Mouse (Mus musculus): ENCODE measurements at regions not wholly inside any gene's neighbourhood (a gene's known extent, or its start where the extent isn't known, plus 50 kb on each side); places are given as distances from the start of the nearest gene placed in this dataset.

- TF ChIP-seq POLR2A (IDR thresholded peaks at IDR 0.05; ENCODE audit: extremely low read depth, insufficient read depth, low read length) (no peak), CTCF (IDR thresholded peaks at IDR 0.05; ENCODE audit: extremely low read depth, insufficient read depth, low read length) (no peak)
- H3K4me1 ChIP-seq (ENCODE audit: control insufficient read depth, insufficient read depth, low read length), result no peaks in the 10 kb centered on the region
- H3K4me3 ChIP-seq (ENCODE audit: insufficient read depth, low read length), result no peak overlapping the region
- no peak overlapping the region for H3K27ac ChIP-seq (ENCODE audit: insufficient read depth, low read length)
Measured at GRCm38 (mm10) chr14:45817756-45818155, 159.8 kb upstream of the Ddhd1 start.

DNA sequence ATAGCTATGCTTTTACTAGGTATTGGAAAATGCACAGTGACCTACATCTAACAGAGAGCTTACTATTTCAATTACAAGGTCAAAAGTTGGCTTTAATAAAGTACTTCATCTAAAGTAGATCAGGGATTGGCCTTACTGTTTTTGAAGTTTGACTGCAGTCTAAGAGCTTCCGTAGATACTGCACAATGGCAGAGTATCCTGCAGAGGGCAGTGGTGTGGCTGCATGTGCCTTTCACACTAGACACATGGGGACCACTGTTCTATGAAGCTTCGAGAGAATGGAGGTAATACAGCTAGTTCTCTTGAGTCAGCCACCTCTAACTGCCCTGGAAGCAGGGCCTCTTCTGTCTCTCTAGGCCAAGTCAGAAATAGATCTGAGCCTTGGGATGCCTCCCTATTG, 166.7 kb upstream of the Ddhd1 start:
- TF ChIP-seq CTCF (IDR thresholded peaks at IDR 0.05; ENCODE audit: extremely low read depth, insufficient read depth, low read length) (no peak), POLR2A (IDR thresholded peaks at IDR 0.05; ENCODE audit: extremely low read depth, insufficient read depth, low read length) (no peak)
- Histone ChIP-seq H3K27ac (ENCODE audit: insufficient read depth, low read length) (no peak overlapping the region), H3K4me1 (ENCODE audit: control insufficient read depth, insufficient read depth, low read length) (no peaks in the 10 kb centered on the region), H3K4me3 (ENCODE audit: insufficient read depth, low read length) (no peak overlapping the region)

DNA sequence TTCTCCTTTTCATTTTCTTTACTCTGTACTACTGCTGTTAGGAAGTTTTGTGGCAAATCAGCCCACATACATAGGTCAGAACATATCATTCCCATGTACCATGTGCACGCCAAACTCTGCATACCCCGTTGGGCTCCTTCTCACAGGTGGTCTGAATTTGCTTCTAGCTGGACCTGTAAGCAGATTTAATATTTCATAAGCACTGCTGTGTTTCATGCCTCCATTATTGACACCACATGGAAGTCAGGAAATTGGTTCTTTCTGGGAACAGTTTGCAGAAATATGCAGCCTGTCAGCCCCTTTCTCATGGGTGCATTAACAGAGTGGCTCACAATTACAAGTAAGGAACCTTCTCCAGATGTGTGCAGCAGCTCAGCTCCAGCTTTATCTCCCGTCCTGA, 168.1 kb upstream of the Ddhd1 start:
- Histone ChIP-seq H3K27ac (ENCODE audit: insufficient read depth, low read length) (no peak overlapping the region), H3K4me3 (ENCODE audit: insufficient read depth, low read length) (no peak overlapping the region), H3K4me1 (ENCODE audit: control insufficient read depth, insufficient read depth, low read length) (no peaks in the 10 kb centered on the region)
- TF ChIP-seq POLR2A (IDR thresholded peaks at IDR 0.05; ENCODE audit: extremely low read depth, insufficient read depth, low read length), result no peak
- TF ChIP-seq CTCF (IDR thresholded peaks at IDR 0.05; ENCODE audit: extremely low read depth, insufficient read depth, low read length), result no peak

DNA sequence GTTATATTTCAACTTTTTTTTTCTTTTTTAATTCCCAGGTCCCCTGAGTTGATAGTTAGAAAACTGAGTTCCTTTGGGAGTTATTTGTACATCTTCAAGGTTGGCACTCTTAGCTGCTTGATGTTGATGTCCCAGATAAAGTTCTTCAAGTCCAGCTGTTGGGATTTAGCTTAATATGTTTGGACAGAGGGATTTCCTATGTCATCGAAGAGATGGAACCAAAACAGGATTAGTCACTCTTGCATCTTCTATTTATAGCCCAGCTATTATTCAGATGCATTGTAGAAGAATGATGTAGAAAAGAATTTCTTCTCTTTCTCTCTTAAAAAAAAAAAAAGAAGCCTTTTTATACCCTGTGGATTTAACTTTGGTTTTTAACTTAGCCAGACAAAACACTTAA, 169.2 kb upstream of the Ddhd1 start:
- TF ChIP-seq POLR2A (IDR thresholded peaks at IDR 0.05; ENCODE audit: extremely low read depth, insufficient read depth, low read length) (no peak), CTCF (IDR thresholded peaks at IDR 0.05; ENCODE audit: extremely low read depth, insufficient read depth, low read length) (no peak)
- Histone ChIP-seq H3K27ac (ENCODE audit: insufficient read depth, low read length) (no peak overlapping the region), H3K4me3 (ENCODE audit: insufficient read depth, low read length) (no peak overlapping the region), H3K4me1 (ENCODE audit: control insufficient read depth, insufficient read depth, low read length) (no peaks in the 10 kb centered on the region)

GRCm38 (mm10) chr14:45830457-45830856, 172.5 kb upstream of the Ddhd1 start:
- H3K4me3 ChIP-seq (ENCODE audit: insufficient read depth, low read length), result no peak overlapping the region
- TF ChIP-seq POLR2A (IDR thresholded peaks at IDR 0.05; ENCODE audit: extremely low read depth, insufficient read depth, low read length) (no peak), CTCF (IDR thresholded peaks at IDR 0.05; ENCODE audit: extremely low read depth, insufficient read depth, low read length) (no peak)
- no peaks in the 10 kb centered on the region for H3K4me1 ChIP-seq (ENCODE audit: control insufficient read depth, insufficient read depth, low read length)
- no peak overlapping the region for H3K27ac ChIP-seq (ENCODE audit: insufficient read depth, low read length)

GRCm38 (mm10) chr14:45837039-45837438, 179.1 kb upstream of the Ddhd1 start:
- no peak overlapping the region for H3K27ac ChIP-seq (ENCODE audit: insufficient read depth, low read length)
- no peak for TF ChIP-seq CTCF (IDR thresholded peaks at IDR 0.05; ENCODE audit: extremely low read depth, insufficient read depth, low read length)
- TF ChIP-seq POLR2A (IDR thresholded peaks at IDR 0.05; ENCODE audit: extremely low read depth, insufficient read depth, low read length), result no peak
- H3K4me1 ChIP-seq (ENCODE audit: control insufficient read depth, insufficient read depth, low read length), result no peaks in the 10 kb centered on the region
- no peak overlapping the region for H3K4me3 ChIP-seq (ENCODE audit: insufficient read depth, low read length)

- no peak overlapping the region for H3K27ac ChIP-seq (ENCODE audit: insufficient read depth, low read length)
- TF ChIP-seq CTCF (IDR thresholded peaks at IDR 0.05; ENCODE audit: extremely low read depth, insufficient read depth, low read length) (no peak), POLR2A (IDR thresholded peaks at IDR 0.05; ENCODE audit: extremely low read depth, insufficient read depth, low read length) (no peak)
- no peaks in the 10 kb centered on the region for H3K4me1 ChIP-seq (ENCODE audit: control insufficient read depth, insufficient read depth, low read length)
- H3K4me3 ChIP-seq (ENCODE audit: insufficient read depth, low read length), result no peak overlapping the region
Measured at GRCm38 (mm10) chr14:45843829-45844228, 185.9 kb upstream of the Ddhd1 start.

DNA sequence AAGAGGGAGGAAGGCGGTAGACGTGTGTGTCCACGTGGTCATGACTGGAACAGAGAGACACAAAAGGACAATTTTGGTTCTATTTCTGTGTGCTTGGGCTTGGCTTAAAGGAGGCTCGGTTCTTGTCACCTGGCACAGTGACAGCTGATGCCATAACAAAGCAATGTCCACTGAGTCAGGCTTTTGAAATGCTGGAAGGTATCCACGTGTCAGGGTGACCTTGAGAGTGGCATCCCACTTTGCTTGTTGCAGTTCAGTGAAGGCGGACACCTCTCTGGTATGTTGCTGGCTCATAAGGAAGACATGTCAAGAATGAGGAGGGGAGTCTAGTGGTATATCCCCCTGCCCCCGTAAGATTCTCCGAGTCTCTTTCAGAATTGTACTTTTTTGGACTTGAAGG, 192.6 kb upstream of the Ddhd1 start:
- TF ChIP-seq POLR2A (IDR thresholded peaks at IDR 0.05; ENCODE audit: extremely low read depth, insufficient read depth, low read length) (no peak), CTCF (IDR thresholded peaks at IDR 0.05; ENCODE audit: extremely low read depth, insufficient read depth, low read length) (no peak)
- H3K4me3 ChIP-seq (ENCODE audit: insufficient read depth, low read length), result no peak overlapping the region
- no peaks in the 10 kb centered on the region for H3K4me1 ChIP-seq (ENCODE audit: control insufficient read depth, insufficient read depth, low read length)
- no peak overlapping the region for H3K27ac ChIP-seq (ENCODE audit: insufficient read depth, low read length)

DNA sequence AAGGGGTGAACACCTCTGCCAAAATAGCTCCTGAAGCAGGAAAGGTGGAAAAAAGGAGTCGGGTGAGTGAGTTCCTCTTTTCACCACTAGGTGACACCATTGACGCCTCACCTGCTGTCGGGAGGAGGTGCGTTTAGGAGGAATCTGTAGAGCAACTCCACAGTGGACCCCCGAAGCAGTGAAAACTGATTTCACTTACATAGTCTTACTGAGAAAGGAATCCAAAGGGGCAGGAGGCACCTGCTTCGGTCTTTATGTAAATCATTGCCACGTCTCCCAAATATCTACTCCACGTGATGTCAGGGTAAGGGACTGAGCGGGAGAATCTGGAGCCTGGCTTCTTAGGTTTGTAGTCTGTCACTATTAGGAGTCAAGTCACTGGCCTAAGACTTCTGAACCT, 220.5 kb upstream of the Ddhd1 start:
- H3K27ac ChIP-seq (ENCODE audit: insufficient read depth, low read length), result no peak overlapping the region
- H3K4me1 ChIP-seq (ENCODE audit: control insufficient read depth, insufficient read depth, low read length), result no peaks in the 10 kb centered on the region; the same call in 1 of the 2 replicates
- TF ChIP-seq POLR2A (IDR thresholded peaks at IDR 0.05; ENCODE audit: extremely low read depth, insufficient read depth, low read length) (no peak), CTCF (IDR thresholded peaks at IDR 0.05; ENCODE audit: extremely low read depth, insufficient read depth, low read length) (peak; percentile 80)
- no peak overlapping the region for H3K4me3 ChIP-seq (ENCODE audit: insufficient read depth, low read length)

- Histone ChIP-seq H3K4me3 (ENCODE audit: insufficient read depth, low read length) (no peak overlapping the region), H3K4me1 (ENCODE audit: control insufficient read depth, insufficient read depth, low read length) (no peaks in the 10 kb centered on the region), H3K27ac (ENCODE audit: insufficient read depth, low read length) (no peak overlapping the region)
- TF ChIP-seq POLR2A (IDR thresholded peaks at IDR 0.05; ENCODE audit: extremely low read depth, insufficient read depth, low read length), result no peak
- no peak for TF ChIP-seq CTCF (IDR thresholded peaks at IDR 0.05; ENCODE audit: extremely low read depth, insufficient read depth, low read length)
Measured at GRCm38 (mm10) chr14:45920783-45921182, 262.8 kb upstream of the Ddhd1 start.

- H3K4me1 ChIP-seq (ENCODE audit: control insufficient read depth, insufficient read depth, low read length), result no peaks in the 10 kb centered on the region
- H3K27ac ChIP-seq (ENCODE audit: insufficient read depth, low read length), result no peak overlapping the region
- TF ChIP-seq POLR2A (IDR thresholded peaks at IDR 0.05; ENCODE audit: extremely low read depth, insufficient read depth, low read length) (no peak), CTCF (IDR thresholded peaks at IDR 0.05; ENCODE audit: extremely low read depth, insufficient read depth, low read length) (no peak)
- H3K4me3 ChIP-seq (ENCODE audit: insufficient read depth, low read length), result no peak overlapping the region
Measured at GRCm38 (mm10) chr14:45943581-45943980, 285.6 kb upstream of the Ddhd1 start.

Data from cortical plate, adult 2 months (tissue).